Mouse (Mus musculus): ENCODE measurements around the gene Sypl. TPM values are rescaled to one million over a fixed set of nuclear protein-coding genes. Genes with fewer than 3 reads are reported as not detected.

The Sypl gene
- total RNA-seq, 1 experiment from 2014 or later: 107 TPM

DNA sequence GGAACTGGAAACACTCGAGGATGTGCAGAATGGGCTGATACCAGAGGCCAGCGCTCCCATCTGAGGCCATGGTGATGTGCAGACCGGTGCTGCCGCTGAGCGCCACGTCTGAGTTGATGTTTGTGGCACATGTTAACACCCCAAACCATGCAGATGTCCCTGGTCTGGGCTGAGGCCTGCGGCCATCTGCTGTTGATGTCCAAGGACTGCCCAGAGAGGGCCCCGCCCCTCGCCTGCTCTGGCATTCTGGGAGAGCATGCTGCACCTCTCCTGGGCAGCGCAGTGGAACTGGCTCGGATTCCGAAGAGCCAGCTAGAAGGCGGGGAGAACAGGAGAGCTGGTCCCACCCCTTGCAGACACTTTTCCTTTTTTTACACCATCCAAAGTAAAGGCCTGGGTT lies 75.0 kb downstream of the Sypl start:
- no peak for ATAC-seq (replicated peaks; ENCODE audit: low read depth, poor library complexity, severe bottlenecking)

Other genes starting within 250 kb of the Sypl start
- gene Nampt, start 134.3 kb upstream of the Sypl start, total RNA-seq (2017): 50.3 and 50.4 TPM in 2 replicates
- not detected in 2 replicates for gene Cdhr3, start 139.0 kb downstream of the Sypl start, total RNA-seq (2017)
- 35.5 and 42.4 TPM in 2 replicates for gene Atxn7l1, start 193.8 kb downstream of the Sypl start, total RNA-seq (2017)

Measured in common myeloid progenitor, adult 5-6 weeks (primary cell).